ENCODE assay signal across 25 mouse cellular contexts in the genomic region with DNA sequence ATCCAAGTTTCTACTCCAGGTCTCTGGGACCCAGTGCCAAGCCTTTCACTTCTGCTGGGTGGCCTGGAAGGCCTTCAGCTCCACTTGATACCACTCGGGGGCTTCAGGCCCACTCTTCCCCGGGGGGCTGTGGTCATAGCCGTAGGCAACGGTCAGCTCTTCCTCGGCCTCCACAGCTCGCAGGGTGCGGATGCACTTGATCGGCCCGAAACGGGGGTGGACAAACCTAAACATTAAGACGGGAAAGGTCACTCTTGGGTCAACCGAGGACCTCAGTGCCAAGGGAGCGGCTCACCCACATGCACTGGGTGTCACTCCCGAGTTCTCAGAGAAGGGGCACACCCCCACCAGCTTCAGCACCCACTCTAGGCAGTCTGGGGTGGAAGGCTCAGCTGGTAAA.
"Had no signal": no experiment of that assay in that cellular context is flagged by ENCODE, and none has a peak within 500 bp of the region (broad histone marks: within the 10 kb centered on the region; RNA-seq: fewer than 3 reads in every experiment).

No protein-coding gene starts in this region.

- H3K4me1 ChIP-seq: limb, embryonic 13.5 days had no signal

- DNase-seq: gastrocnemius, adult 2 months; gastrocnemius, postnatal 10 days; gastrocnemius, postnatal 25 days; heart, adult 18-20 months; heart, postnatal 10 days; heart, postnatal 4 days; kidney, adult 18-20 months; kidney, adult 9 months; kidney, postnatal 25 days; kidney, postnatal 4 days; liver; liver, embryonic 13.5 days had no signal

- H3K9ac ChIP-seq: heart, embryonic 12.5 days; hindbrain, embryonic 14.5 days; intestine, embryonic 15.5 days; limb, embryonic 13.5 days; liver, embryonic 13.5 days; liver, embryonic 15.5 days had no signal

- ATAC-seq: hindbrain, embryonic 16.5 days; inflammation-experienced regulatory T-cells, adult 6 months; intestine, embryonic 15.5 days; intestine, postnatal 0 days had no signal

- H3K27me3 ChIP-seq: heart, embryonic 12.5 days; intestine, embryonic 15.5 days; limb, embryonic 13.5 days; liver, embryonic 13.5 days; liver, embryonic 15.5 days had no signal

- H3K27ac ChIP-seq: hindbrain, embryonic 10.5 days; hindbrain, embryonic 14.5 days; intestine, embryonic 15.5 days; kidney, postnatal 0 days; layer of hippocampus, adult 2 months; left cerebral cortex, adult 2 months; limb, embryonic 13.5 days; liver, embryonic 13.5 days; liver, embryonic 15.5 days had no signal

- H3K9me3 ChIP-seq: heart, embryonic 12.5 days; hindbrain, embryonic 10.5 days; intestine, embryonic 15.5 days; limb, embryonic 13.5 days; liver, embryonic 13.5 days; liver, embryonic 15.5 days had no signal

- H3K4me3 ChIP-seq: gastrocnemius, adult 2 months; heart, embryonic 12.5 days; hindbrain, embryonic 10.5 days; intestine, embryonic 15.5 days; layer of hippocampus, adult 2 months; left cerebral cortex, adult 2 months; limb, embryonic 13.5 days; liver, embryonic 13.5 days; liver, embryonic 15.5 days had no signal

- H3K4me2 ChIP-seq: heart, embryonic 12.5 days; hindbrain, embryonic 14.5 days; intestine, embryonic 15.5 days; limb, embryonic 13.5 days; liver, embryonic 11.5 days; liver, embryonic 13.5 days; liver, embryonic 15.5 days had no signal
